Mouse (Mus musculus) ES-Bruce4 (cell line): ENCODE measurements around the gene Man2a2. TPM values are rescaled to one million over a fixed set of nuclear protein-coding genes. Genes with fewer than 3 reads are reported as not detected.

ENCODE experiments used
- H3K27ac ChIP-seq: 2 replicates; pipeline ENCODE4 v1.5.1; 2012; ENCODE audit warnings: low read length, inconsistent platforms; ENCODE audit not compliant: insufficient read depth
- H3K27me3 ChIP-seq: 2 replicates; pipeline ENCODE4 v1.6.1; 2012; ENCODE audit warnings: mild to moderate bottlenecking, low read length, inconsistent platforms; ENCODE audit not compliant: control insufficient read depth, poor library complexity, insufficient read depth, severe bottlenecking
- H3K36me3 ChIP-seq: 2 replicates; pipeline ENCODE4 v1.6.1; 2012; ENCODE audit warnings: inconsistent platforms, mild to moderate bottlenecking, low read length, moderate library complexity; ENCODE audit not compliant: control insufficient read depth, poor library complexity, insufficient read depth, severe bottlenecking
- H3K4me1 ChIP-seq: one replicate; pipeline ENCODE4 v1.8.1; 2011; ENCODE audit warnings: low read length; ENCODE audit not compliant: control insufficient read depth, insufficient read depth
- H3K4me3 ChIP-seq: 2 replicates; pipeline ENCODE4 v1.5.1; 2011; ENCODE audit warnings: low read depth, mild to moderate bottlenecking, low read length
- H3K9ac ChIP-seq: 2 replicates; pipeline ENCODE4 v1.6.1; 2012; ENCODE audit warnings: low read depth, mild to moderate bottlenecking, inconsistent platforms; ENCODE audit not compliant: poor library complexity, severe bottlenecking
- H3K9me3 ChIP-seq: replicated peaks from 2 replicates; pipeline ENCODE4 v1.6.1; 2012; ENCODE audit warnings: mild to moderate bottlenecking, low read length, inconsistent platforms; ENCODE audit not compliant: control insufficient read depth, poor library complexity, insufficient read depth, severe bottlenecking
- CTCF ChIP-seq: IDR thresholded peaks from one replicate; pipeline ENCODE4 v1.8.1; 2011; ENCODE audit warnings: low read depth, low read length
- EP300 ChIP-seq: IDR thresholded peaks from 2 replicates; pipeline ENCODE4 v1.6.1; 2011; ENCODE audit warnings: low read depth, low read length; ENCODE audit not compliant: insufficient read depth
- POLR2A ChIP-seq: IDR thresholded peaks from one replicate; pipeline ENCODE4 v1.8.1; 2011; ENCODE audit warnings: low read length; ENCODE audit not compliant: insufficient read depth
- polyA plus RNA-seq: library from polyadenylated mRNA; stranded (reverse); fragments of >200 nt; gene quantifications from 2 replicates; pipeline ENCODE4 v1.2.4, GENCODE M21; 2011; ENCODE audit warnings: low read depth; ENCODE audit not compliant: missing spikeins, insufficient read depth, insufficient read length

Man2a2 gene
- polyA plus RNA-seq, 1 experiment: 18.1 TPM

DNA sequence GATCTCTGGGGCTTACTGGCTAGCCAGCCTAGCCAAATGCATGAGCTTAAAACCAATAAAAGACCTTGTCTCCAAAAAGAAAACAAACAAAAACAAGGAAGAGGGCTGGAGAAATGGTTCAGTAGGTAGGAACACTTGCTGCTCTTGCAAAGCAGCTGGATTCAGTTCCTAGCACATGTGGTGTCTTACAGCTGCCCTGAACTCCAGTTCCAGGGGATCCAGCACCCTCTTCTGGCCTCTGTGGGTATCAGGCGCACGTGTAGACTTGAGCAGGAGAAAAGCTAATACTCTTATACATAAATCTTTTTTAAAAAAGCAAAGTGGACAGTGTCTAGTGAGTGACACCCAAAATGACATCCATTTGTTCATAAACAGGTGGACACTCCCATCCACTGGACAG, 69.7 kb downstream of the Man2a2 start:
- TF ChIP-seq EP300 (no peak), POLR2A (no peak), CTCF (peak; percentile 51)
- no peaks in the 10 kb centered on the region for H3K9me3 ChIP-seq
- no peak overlapping the region for H3K27ac ChIP-seq
- H3K9ac ChIP-seq: no peak overlapping the region
- no peaks in the 10 kb centered on the region for H3K4me1 ChIP-seq
- no peaks in the 10 kb centered on the region for H3K27me3 ChIP-seq
- H3K36me3 ChIP-seq: peaks cover 70% of the 10 kb centered on the region
- H3K4me3 ChIP-seq: no peak overlapping the region

DNA sequence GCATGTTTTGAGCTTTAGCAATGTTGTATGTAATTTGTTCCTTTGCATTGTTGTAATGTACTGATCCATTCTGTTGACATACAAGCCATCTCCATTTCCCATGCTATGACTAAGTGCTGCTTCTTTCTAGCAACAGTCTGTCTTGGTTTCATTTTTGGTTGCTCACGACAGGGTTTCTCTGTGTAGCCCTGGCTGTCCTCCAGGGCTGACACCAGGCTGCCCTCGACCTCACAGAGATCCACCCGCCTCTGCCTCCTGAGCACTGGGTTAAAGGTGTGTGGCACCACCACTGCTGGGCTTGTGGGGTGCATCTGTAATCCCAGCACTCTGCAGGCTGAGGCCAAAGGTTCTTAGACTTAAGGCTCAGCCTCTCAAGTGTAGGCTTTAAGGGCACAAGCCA, 71.6 kb downstream of the Man2a2 start:
- TF ChIP-seq POLR2A (no peak), CTCF (no peak), EP300 (no peak)
- Histone ChIP-seq H3K4me3 (no peak overlapping the region), H3K36me3 (peaks cover 55% of the 10 kb centered on the region), H3K9ac (no peak overlapping the region), H3K27ac (no peak overlapping the region), H3K27me3 (no peaks in the 10 kb centered on the region), H3K9me3 (no peaks in the 10 kb centered on the region), H3K4me1 (no peaks in the 10 kb centered on the region)

Other genes with a start within 250 kb of the Man2a2 start
- 27.1 and 29.0 TPM in 2 replicates for gene Sema4b, start 184.5 kb downstream of the Man2a2 start, polyA plus RNA-seq
- gene Cib1, start 138.6 kb downstream of the Man2a2 start, polyA plus RNA-seq: 35.5 and 38.4 TPM in 2 replicates
- gene Gdpgp1, start 138.5 kb downstream of the Man2a2 start, polyA plus RNA-seq: 3.3 and 4.3 TPM in 2 replicates
- gene Ttll13, start 125.0 kb downstream of the Man2a2 start, polyA plus RNA-seq: 0.84 and 1.2 TPM in 2 replicates
- 29.1 and 32.5 TPM in 2 replicates for gene Ngrn, start 110.2 kb downstream of the Man2a2 start, polyA plus RNA-seq
- gene Vps33b, start 101.7 kb downstream of the Man2a2 start, polyA plus RNA-seq: 15.7 and 16.2 TPM in 2 replicates
- gene Prc1, start 76.9 kb downstream of the Man2a2 start, polyA plus RNA-seq: 246 and 258 TPM in 2 replicates
- gene Rccd1, start 46.9 kb downstream of the Man2a2 start, polyA plus RNA-seq: 16.3 and 26.5 TPM in 2 replicates
- gene Unc45a, start 30.4 kb downstream of the Man2a2 start, polyA plus RNA-seq: 24.0 and 25.3 TPM in 2 replicates
- 9.7 and 12.8 TPM in 2 replicates for gene Hddc3, start 28.3 kb downstream of the Man2a2 start, polyA plus RNA-seq
- 0.76 and 3.1 TPM in 2 replicates for gene Fes, start 16.6 kb upstream of the Man2a2 start, polyA plus RNA-seq
- 32.5 and 40.3 TPM in 2 replicates for gene Furin, start 34.1 kb upstream of the Man2a2 start, polyA plus RNA-seq
- 107 and 139 TPM in 2 replicates for gene Blm, start 163.7 kb upstream of the Man2a2 start, polyA plus RNA-seq